Mouse (Mus musculus) R1 (cell line): Measurements from ENCODE around the gene Pef1.

Experiments
- DNase-seq: peaks from one replicate; pipeline ENCODE4 v3.0.0-alpha.2; 2018; ENCODE audit warnings: low read depth, low spot score

Gene Pef1

DNA sequence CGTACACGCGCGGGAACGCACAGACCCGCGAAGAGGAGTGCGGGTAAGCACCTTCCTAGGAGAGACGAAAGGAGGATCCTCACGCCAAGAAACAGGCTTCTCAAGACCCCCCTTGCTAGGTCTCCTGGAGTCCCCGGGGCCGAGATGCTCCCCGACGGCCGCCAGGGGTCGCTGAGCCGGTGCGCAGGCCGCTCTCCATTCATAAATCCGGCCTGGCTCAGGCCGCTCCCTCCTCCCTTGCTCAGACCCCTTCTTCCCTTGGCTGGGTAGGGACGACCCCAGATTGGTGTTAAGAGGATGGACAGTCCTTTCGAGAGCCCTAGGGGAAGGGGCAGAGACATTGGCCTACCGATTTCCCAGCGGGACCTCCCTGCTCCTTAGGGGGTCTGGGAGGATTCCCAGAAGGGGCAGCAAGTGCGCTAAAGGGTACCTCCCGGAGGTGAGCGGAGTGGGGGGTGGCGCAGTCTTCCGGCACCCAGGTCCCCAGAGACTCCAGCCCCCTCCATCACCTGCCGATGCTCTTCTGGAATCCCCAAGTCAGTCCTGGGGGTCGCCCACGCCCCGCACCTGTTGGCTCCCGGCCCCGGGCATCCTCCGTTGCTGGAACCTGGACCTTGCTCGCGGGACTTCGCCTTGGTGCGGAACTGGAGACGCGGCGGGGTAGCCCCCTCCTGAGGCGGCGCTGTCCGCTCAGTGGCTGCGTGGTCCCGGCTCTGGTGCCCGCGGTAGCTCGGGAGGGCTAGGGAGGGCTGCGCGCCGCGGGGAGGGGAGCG, 36.3 kb downstream of the Pef1 start:
- DNase-seq: peak; percentile 82

- DNase-seq: peak; percentile 42
Measured at GRCm38 (mm10) chr4:130139214-130139492, 36.8 kb downstream of the Pef1 start, which contains the start of gene Hcrtr1. Gene Hcrtr1, minus strand, starts transcription at chr4:130139359.

GRCm38 (mm10) chr4:130140992-130141402, 38.6 kb downstream of the Pef1 start:
- DNase-seq: no peak

- DNase-seq: no peak
Measured at GRCm38 (mm10) chr4:130141786-130142185, 39.4 kb downstream of the Pef1 start.

DNA sequence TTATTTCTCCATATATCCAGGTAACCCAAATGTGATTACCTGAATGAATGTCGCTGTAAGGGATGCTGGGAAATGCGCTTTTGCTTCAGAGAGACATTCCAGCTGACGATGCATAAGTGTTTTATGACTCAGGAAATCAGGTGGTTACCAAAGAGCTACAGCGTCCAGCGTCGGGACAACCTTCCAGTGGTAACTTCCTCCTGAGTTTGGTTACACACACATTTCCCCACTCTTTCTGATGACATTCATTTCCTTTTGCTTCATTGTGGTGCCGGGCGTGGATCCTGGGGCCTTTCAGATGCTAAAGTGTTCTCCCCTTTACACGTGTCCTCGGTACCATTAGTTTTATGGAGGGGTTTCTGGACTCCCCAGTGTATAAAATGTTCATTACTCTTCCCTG, 46.0 kb downstream of the Pef1 start:
- DNase-seq: no peak

DNA sequence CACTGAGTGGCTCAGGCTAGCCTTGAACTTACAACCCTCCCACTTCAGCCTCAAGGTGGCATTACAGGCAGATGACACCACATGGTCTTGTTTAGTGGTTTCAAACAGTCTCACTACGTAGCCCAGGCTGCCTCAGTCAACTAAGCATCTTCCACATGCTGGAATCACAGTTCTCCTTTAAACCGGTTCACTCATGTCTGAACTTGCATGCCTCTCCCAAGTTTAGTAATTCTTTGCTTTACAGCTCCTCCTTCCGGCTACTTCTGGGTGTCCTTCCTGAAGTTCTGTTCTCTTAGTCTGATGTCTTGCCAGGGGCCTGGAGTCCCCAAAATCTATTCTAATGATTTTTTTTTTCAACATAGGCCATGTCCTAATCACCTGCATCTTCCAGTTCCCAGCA, 51.9 kb downstream of the Pef1 start:
- no peak for DNase-seq

- DNase-seq: no peak
Measured at GRCm38 (mm10) chr4:130156812-130157371, 54.5 kb downstream of the Pef1 start.

GRCm38 (mm10) chr4:130161349-130161748, 59.0 kb downstream of the Pef1 start:
- no peak for DNase-seq

DNA sequence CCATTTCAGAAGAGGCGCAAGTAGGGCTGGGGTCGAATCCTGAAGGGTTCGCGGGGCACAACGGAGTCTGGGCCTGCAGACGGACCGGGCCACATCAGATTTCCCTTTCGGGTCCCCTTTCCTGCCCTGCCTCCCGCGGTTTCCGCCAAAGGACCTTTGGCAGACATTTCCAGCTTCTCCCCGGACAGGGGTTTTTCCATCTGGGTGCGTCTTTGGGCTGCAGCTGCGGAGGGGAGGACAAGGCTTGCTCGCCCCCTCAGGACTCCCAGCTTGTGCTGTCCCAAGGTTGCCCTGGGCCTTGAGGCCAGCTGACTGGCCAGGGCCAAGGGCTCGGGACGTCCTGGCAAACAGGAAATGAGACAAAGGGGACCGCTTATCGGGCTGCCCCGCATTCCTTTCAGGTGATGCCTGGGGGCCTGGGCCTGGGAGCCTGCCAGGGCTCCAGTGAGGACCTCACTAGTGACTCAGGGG, 61.1 kb downstream of the Pef1 start:
- no peak for DNase-seq

GRCm38 (mm10) chr4:130164121-130164520, 61.8 kb downstream of the Pef1 start:
- no peak for DNase-seq

DNA sequence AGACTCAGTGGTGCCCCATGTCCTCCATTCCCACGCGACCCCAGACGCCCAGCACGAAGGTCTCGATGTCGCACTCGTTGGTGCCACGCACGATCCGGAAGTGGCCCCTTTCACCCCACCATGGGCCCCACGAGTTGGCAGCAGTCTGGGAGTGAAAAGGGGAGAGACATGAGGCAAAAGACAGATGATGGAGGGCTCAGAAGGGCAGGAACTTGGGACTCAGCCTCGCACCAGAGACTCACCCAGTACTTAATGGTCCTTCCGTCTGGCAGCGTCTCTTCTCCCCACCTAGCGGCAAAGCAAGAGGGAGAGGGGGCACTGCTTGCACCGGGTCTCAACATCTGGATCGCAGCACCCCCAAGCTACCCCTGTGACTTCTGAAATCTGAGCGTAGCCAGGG, 63.7 kb downstream of the Pef1 start:
- no peak for DNase-seq

GRCm38 (mm10) chr4:130166592-130166991, 64.2 kb downstream of the Pef1 start:
- no peak for DNase-seq

DNA sequence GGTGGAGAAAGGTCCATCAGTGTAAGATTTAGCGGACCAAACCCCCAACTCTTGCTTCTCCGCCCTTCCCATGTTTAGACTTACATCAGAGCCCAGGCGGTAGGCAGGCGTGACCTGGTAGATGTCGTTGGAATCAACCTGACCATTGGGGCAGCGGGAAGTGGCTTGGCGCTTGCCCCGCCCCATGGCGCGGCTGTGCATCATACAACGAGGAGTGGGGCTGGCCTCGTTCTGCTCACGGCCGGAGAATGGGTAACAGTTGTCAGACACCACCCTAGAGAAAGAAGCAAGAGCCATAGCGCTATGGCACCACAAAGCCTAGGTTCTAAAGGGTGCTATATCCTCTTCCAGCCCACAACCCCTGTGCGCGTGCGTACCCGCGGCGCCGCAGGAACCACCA, 65.0 kb downstream of the Pef1 start:
- DNase-seq: no peak

DNA sequence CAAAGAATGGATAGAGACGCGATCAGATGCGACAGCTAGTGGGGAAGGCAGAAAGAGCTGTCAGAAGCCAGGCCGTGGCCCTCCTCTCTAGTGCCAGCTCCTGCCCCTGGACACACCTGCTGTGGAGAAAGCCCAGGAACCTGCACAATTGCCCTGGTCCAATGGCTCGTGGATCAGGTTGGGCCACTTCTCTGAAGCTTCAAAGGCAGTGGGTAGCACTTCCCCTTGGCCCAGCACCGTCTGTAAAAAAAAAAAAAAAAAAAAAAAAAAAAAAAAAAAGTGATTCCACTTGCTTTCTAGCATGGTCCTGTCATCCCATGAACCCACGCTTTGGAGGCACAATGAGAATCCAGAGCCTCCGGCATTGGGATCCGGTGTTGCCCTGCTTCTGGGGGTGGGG, 65.5 kb downstream of the Pef1 start:
- no peak for DNase-seq

- no peak for DNase-seq
Measured at GRCm38 (mm10) chr4:130168280-130169183, 66.2 kb downstream of the Pef1 start.

- DNase-seq: no peak
Measured at GRCm38 (mm10) chr4:130169411-130169971, 67.1 kb downstream of the Pef1 start.

GRCm38 (mm10) chr4:130170362-130170761, 68.0 kb downstream of the Pef1 start:
- DNase-seq: no peak

GRCm38 (mm10) chr4:130171951-130172765, 69.8 kb downstream of the Pef1 start:
- no peak for DNase-seq

DNA sequence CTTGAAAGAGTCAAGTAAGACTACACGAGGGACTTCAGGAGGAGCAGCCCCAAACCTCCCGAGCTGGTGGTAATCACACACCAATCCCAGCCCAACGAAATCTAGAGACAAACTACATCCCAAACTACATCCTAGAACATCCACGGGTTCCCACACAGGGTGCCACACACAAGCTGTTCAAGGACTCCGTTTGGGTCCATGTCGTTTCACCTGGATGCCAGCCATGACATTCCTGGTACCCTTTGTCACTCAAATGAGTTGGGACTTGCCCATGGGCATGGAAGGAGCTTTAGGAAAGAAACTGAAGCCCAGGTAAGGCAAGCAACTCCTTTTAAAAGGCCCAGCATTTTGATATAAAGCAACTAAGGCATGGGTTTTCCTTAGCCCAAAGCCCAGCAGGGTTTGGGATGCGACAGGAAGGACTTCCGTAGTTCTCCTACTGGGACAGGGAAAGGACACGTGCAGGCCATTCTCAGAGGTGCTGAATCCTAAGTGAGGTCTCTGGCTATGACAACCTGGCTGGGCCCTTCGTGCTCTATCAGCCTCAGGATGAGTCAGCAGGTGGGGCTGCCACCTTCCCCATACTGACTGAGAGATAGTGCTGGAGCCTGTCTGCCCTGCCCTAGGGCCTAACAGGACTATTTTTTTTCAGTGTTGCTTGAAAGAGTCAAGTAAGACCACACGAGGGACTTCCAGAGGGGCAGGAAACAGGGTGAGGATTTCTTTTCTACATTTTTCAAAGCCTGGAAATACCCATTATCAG, 70.9 kb downstream of the Pef1 start:
- no peak for DNase-seq

DNA sequence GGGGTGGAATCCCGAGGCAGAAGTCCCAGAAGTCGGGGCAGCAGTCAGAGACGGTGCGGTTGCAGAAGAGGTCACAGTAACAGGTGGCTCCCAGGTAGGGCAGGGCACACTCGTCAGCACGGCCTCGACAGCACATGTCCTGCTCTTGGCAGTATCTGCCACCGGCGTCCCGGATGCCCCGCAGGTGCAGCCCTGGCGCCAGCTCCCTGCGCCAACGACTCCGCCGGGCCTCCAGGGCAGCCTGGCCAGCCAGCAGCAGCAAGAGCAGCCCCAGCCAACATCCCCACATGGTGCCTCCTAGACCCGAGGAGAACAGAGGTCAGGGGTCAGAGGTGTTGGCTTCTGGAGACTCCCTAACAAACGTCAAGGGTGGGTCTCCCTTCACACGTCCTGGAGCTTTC, 71.6 kb downstream of the Pef1 start:
- no peak for DNase-seq
